Mouse (Mus musculus): ENCODE results near the gene Hyal6. TPM values are rescaled to one million over a fixed set of nuclear protein-coding genes. Genes with fewer than 3 reads are reported as not detected.

Hyal6 gene
- polyA plus RNA-seq (2021): not detected

DNA sequence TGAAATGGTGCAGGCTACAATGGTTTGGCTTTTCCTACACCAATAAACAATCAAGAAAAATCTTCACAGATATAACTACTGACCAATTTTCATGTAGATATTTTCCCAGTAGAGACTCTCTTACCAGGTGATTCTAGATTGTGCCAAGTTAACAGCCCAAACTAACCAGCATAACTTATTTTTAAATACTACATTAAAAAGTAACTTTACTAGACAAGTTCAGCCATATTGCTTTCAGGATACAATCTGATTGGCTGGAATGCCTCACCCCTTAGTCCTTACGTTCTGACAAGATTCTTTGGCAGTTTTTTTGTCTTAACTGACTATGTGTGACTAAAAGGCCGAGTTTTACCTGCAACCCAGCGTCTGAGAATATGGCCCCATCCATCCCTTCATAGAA lies at the start of gene Hyal6:
Gene Hyal6 (plus strand): TSS at position 301 of the 400 bp plus-strand sequence.
- DNase-seq (ENCODE audit: low read depth, low spot score): no peak
- TF ChIP-seq CTCF (IDR thresholded peaks at IDR 0.05): no peak
- no peak for ATAC-seq
- peaks cover 58% of the 10 kb centered on the region for H3K27me3 ChIP-seq
- in situ Hi-C loops (cut with MboI; ENCODE audit: low pct_unique_long_range_greater_than_20kb): no loop called here
- POLR2A ChIA-PET: no interaction called here
- CTCF ChIA-PET: no interaction called here

DNA sequence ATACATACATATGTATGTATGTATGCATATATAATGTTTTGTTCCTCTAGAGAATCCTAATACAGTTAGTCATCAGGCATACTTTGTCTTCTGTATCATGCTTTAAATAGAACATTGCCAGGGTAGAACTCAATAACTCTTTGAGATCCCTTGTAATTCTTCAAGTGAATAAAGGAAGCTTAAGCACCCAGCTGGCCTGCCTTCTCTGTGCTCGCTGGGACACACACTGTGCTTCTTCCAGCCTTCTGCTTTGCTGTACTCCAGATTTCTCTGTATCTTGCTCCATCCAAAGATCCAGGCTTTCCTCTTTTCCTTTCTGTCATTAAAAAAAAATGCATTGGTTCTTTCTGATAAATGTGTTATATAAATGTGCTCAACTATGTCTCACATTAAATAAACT lies 45.2 kb upstream of the Hyal6 start:
- in situ Hi-C loops (cut with MboI; ENCODE audit: low pct_unique_long_range_greater_than_20kb): no loop called here
- peaks cover 52% of the 10 kb centered on the region for H3K27me3 ChIP-seq
- DNase-seq (ENCODE audit: low read depth, low spot score): no peak
- CTCF ChIA-PET: no interaction called here
- ATAC-seq: no peak
- POLR2A ChIA-PET: no interaction called here
- TF ChIP-seq CTCF (IDR thresholded peaks at IDR 0.05): no peak

DNA sequence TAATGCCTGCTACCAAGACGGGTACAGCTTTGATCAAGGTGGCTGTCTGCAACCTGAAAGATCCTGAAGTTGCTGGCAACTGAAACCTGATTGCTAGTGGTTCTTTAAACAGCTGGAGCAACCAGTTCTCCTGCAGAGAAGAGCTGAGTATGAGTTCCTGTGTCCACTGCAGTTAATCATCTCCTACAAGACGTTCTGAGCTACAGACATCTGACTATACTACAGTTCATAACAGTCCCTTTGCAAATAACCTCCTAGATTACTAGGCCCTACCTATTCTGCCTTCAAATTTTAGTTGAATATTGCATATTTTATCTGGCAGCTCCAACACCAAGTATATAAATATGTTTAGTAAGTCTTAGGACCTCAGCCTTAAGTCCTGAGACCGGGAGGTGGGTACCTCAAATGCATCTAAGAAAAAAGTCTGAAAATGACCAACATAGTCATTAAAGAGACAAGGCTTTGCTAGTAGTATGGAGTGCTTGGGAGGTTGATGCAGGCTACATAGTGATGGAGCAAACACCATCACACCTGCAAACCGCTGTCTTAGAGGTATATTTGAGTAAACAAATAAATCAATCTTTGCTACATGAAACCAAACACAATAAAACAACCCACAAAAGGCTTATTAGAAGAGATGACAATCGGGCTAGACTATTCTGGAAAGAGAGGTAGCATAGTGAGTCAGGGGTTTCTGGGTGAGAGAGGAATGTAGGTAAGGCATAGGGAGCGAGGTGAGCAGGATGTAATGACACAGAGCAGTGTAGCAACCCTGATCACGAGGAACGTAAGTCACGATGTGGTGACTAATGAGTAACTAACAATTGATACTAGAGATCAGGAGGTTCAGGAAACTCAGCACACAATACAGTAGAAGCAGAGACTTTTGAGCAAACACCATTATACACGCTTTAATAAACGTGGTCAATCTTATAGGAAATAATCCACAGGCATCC lies 38.3 kb upstream of the Hyal6 start:
- DNase-seq (ENCODE audit: low read depth, low spot score) (no peak), ATAC-seq (peak; percentile 65)
- TF ChIP-seq CTCF (IDR thresholded peaks at IDR 0.05): no peak
- POLR2A ChIA-PET: no interaction called here
- CTCF ChIA-PET: no interaction called here
- in situ Hi-C loops (cut with MboI; ENCODE audit: low pct_unique_long_range_greater_than_20kb): no loop called here
- peaks cover 35% of the 10 kb centered on the region for H3K27me3 ChIP-seq

- in situ Hi-C loops (cut with MboI; ENCODE audit: low pct_unique_long_range_greater_than_20kb): no loop called here
- CTCF ChIA-PET: no interaction called here
- DNase-seq (ENCODE audit: low read depth, low spot score) (no peak), ATAC-seq (no peak)
- POLR2A ChIA-PET: no interaction called here
- TF ChIP-seq CTCF (IDR thresholded peaks at IDR 0.05): no peak
- H3K27me3 ChIP-seq: peaks cover 34% of the 10 kb centered on the region
Observed at GRCm38 (mm10) chr6:24696117-24696516, 36.9 kb upstream of the Hyal6 start.

- ChIA-PET CTCF (no interaction called here), POLR2A (no interaction called here)
- ATAC-seq (no peak), DNase-seq (ENCODE audit: low read depth, low spot score) (no peak)
- in situ Hi-C loops (cut with MboI; ENCODE audit: low pct_unique_long_range_greater_than_20kb): no loop called here
- no peak for TF ChIP-seq CTCF (IDR thresholded peaks at IDR 0.05)
- peaks cover 31% of the 10 kb centered on the region for H3K27me3 ChIP-seq
Observed at GRCm38 (mm10) chr6:24697216-24697615, 35.8 kb upstream of the Hyal6 start.

DNA sequence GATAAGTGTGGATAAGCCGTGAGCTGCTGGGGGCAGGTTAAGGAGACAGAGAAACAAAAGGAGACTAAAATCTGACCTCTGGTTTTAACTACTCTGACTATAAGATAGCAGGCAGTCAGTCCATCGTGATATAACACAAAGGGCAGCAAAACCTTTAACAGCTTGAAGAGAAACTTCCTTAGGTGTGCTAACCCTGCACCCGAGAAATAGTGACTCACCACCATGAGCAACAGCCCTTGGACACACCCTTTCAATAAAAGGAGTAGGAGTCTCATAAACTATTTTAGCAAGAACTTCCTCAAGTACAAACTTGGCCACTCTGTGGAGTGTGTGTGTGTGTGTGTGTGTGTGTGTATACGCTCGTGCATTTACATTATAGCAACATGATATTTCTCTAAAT lies 26.0 kb upstream of the Hyal6 start:
- DNase-seq (ENCODE audit: low read depth, low spot score) (no peak), ATAC-seq (no peak)
- POLR2A ChIA-PET: no interaction called here
- in situ Hi-C loops (cut with MboI; ENCODE audit: low pct_unique_long_range_greater_than_20kb): no loop called here
- TF ChIP-seq CTCF (IDR thresholded peaks at IDR 0.05): no peak
- H3K27me3 ChIP-seq: peaks cover 37% of the 10 kb centered on the region
- CTCF ChIA-PET: interaction anchor here (1.3 kb wide), 1 partner anchor 21 kb away, joined by 3 read pairs; no protein-coding TSS in a partner anchor

GRCm38 (mm10) chr6:24707499-24707898 lies 25.5 kb upstream of the Hyal6 start:
- ChIA-PET CTCF (interaction anchor here (1.3 kb wide), 1 partner anchor 21 kb away, joined by 3 read pairs; no protein-coding TSS in a partner anchor), POLR2A (interaction anchor here (0.7 kb wide), 1 partner anchor 64 kb away, joined by 5 read pairs; no protein-coding TSS in a partner anchor)

DNA sequence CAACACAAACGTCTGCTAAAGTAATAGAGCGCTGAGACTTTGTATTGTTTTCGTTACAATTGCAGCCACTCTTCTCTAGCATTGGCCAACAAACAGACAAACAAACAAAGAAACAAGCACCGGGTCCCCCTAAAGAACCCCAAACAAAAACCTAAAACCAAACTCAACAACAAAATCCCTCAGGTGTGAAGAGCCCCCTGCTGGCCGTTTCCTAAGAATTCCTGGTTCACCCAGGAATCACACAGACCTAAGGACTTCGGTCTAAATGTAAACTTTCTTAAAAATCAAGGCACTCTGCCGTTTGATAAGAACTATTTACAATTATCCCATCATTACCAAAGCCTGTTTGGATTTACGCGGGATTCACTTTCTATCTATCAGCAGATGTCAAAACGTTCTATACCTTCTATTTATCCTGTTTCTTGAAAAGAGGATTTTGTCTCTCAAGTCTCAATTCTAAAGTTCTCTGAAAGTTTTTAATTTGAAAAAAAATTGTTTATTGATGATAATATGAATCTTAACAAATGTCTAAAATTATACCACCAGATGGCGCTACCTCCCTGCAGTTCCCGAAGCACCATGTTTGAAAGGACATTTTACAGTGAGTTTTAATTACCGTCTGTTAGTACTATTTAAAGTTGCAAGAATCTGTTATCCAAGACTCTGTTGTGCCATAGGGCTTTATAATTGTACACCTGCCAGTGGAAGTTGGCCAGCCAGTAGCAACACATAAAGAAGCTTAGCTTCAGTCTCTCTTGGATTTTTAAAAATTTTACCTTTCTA lies 11.5 kb upstream of the Hyal6 start:
- DNase-seq (ENCODE audit: low read depth, low spot score): no peak
- in situ Hi-C loops (cut with MboI; ENCODE audit: low pct_unique_long_range_greater_than_20kb): loop anchor here (10.0 kb wide), 2 partner anchors 173 to 197 kb away; partner anchors contain the start of genes Asb15 and Ndufa5
- ChIA-PET POLR2A (no interaction called here), CTCF (no interaction called here)
- ATAC-seq: no peak
- peak; percentile 64 for TF ChIP-seq CTCF (IDR thresholded peaks at IDR 0.05)
- peaks cover 48% of the 10 kb centered on the region for H3K27me3 ChIP-seq

More at GRCm38 (mm10) chr6:24707499-24707898, 25.5 kb upstream of the Hyal6 start:
- in situ Hi-C loops (cut with MboI; ENCODE audit: low pct_unique_long_range_greater_than_20kb): no loop called here
- ATAC-seq (no peak), DNase-seq (ENCODE audit: low read depth, low spot score) (no peak)
- peaks cover 35% of the 10 kb centered on the region for H3K27me3 ChIP-seq
- no peak for TF ChIP-seq CTCF (IDR thresholded peaks at IDR 0.05)

DNA sequence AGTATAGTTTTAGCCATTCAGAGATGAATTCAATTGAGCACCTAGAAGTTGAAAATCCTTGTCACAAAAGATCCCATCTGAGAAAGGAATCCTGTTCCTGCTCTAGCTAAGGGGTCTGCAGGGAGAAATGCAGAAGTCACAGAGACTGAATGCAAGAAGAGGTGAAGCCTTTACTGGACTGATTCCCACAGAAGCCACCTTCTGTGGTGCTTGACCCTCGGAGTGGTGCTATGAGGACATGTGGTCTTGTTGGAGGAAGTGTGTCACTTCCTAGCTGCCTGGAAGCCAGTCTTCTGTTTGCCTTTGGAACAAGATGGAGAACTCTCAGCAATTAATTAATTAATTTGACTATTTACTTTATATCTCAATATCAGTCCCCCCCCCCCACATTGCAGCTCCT lies 4.9 kb upstream of the Hyal6 start:
- in situ Hi-C loops (cut with MboI; ENCODE audit: low pct_unique_long_range_greater_than_20kb): loop anchor here (10.0 kb wide), 2 partner anchors 167 to 203 kb away; partner anchors contain the start of genes Asb15 and Ndufa5
- H3K27me3 ChIP-seq: peaks cover 73% of the 10 kb centered on the region
- ChIA-PET POLR2A (no interaction called here), CTCF (no interaction called here)
- DNase-seq (ENCODE audit: low read depth, low spot score) (no peak), ATAC-seq (no peak)
- no peak for TF ChIP-seq CTCF (IDR thresholded peaks at IDR 0.05)

DNA sequence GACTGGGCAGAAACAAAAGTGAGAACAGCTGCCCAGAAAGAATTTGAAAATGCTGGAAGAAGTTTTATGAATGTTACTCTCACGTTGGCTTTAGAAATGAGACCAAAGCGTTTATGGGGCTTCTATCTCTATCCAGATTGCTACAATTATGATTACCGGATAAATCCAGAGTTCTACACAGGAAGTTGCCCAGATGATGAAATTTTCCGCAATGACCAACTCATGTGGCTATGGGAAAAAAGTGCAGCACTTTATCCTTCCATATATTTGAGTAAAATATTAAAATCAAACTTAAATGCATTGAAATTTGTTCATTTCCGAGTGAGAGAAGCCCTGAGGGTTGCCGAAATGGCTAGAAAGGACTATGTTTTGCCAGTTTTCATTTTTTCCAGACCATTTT lies 1.5 kb downstream of the Hyal6 start:
- DNase-seq (ENCODE audit: low read depth, low spot score) (no peak), ATAC-seq (no peak)
- ChIA-PET CTCF (interaction anchor here (0.6 kb wide), 1 partner anchor 933 kb away, joined by 3 read pairs; no protein-coding TSS in a partner anchor), POLR2A (no interaction called here)
- no peak for TF ChIP-seq CTCF (IDR thresholded peaks at IDR 0.05)
- in situ Hi-C loops (cut with MboI; ENCODE audit: low pct_unique_long_range_greater_than_20kb): no loop called here
- peaks cover 53% of the 10 kb centered on the region for H3K27me3 ChIP-seq
